Mouse (Mus musculus): Measurements from ENCODE around the gene Eno3. TPM values are rescaled to one million over a fixed set of nuclear protein-coding genes. Genes with fewer than 3 reads are reported as not detected.
A peak's percentile ranks its signal among the peaks of the same experiment; 100 is the strongest.

The Eno3 gene
- polyA plus RNA-seq, 1 experiment from 2014 or later, result 71.5 TPM

DNA sequence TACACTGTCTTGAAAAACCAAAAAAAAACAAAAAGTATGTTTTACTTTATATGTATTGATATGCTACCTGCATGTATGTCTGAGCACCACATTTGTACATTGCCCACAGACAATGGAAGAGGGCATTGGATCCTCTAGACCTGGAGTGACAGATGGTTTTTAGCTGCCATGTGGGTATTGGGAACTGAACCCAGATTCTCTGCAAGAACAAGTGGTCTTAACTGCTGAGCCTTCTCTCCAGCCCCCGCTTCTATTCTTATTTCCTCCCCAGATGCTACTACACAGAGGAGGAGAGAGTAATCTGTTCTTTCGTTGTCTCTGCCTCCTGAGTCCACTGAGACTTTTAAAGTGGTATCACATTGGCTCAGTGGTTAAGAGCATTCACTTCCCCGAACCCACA, 36.5 kb downstream of the Eno3 start:
- no peak for ATAC-seq (ENCODE audit: insufficient number of reproducible peaks, low FRiP score, low TSS enrichment, low read depth)
- H3K9me3 ChIP-seq, result no peaks in the 10 kb centered on the region
- H3K9ac ChIP-seq, result no peak overlapping the region
- H3K27ac ChIP-seq, result no peak overlapping the region
- no peaks in the 10 kb centered on the region for H3K27me3 ChIP-seq
- H3K4me2 ChIP-seq, result no peak overlapping the region
- no peak overlapping the region for H3K4me3 ChIP-seq
- peaks cover 6% of the 10 kb centered on the region for H3K4me1 ChIP-seq
- no peaks in the 10 kb centered on the region for H3K36me3 ChIP-seq
- 69% methylated on average over 3 of the region's 3 CpGs for WGBS

GRCm38 (mm10) chr11:70697376-70697775, 40.4 kb downstream of the Eno3 start:
- no peak overlapping the region for H3K9ac ChIP-seq
- no peak for ATAC-seq (ENCODE audit: insufficient number of reproducible peaks, low FRiP score, low TSS enrichment, low read depth)
- no peaks in the 10 kb centered on the region for H3K36me3 ChIP-seq
- 72% methylated on average over 3 of the region's 3 CpGs for WGBS
- no peak overlapping the region for H3K4me2 ChIP-seq
- no peak overlapping the region for H3K4me3 ChIP-seq
- no peaks in the 10 kb centered on the region for H3K9me3 ChIP-seq
- H3K27ac ChIP-seq, result no peak overlapping the region
- peaks cover 18% of the 10 kb centered on the region for H3K4me1 ChIP-seq
- no peaks in the 10 kb centered on the region for H3K27me3 ChIP-seq

GRCm38 (mm10) chr11:70699051-70699450, 42.0 kb downstream of the Eno3 start:
- H3K27ac ChIP-seq, result no peak overlapping the region
- no peak for ATAC-seq (ENCODE audit: insufficient number of reproducible peaks, low FRiP score, low TSS enrichment, low read depth)
- H3K9ac ChIP-seq, result no peak overlapping the region
- no peaks in the 10 kb centered on the region for H3K27me3 ChIP-seq
- H3K4me1 ChIP-seq, result peaks cover 29% of the 10 kb centered on the region
- 70% methylated on average over 2 of the region's 2 CpGs for WGBS
- no peaks in the 10 kb centered on the region for H3K9me3 ChIP-seq
- H3K36me3 ChIP-seq, result peaks cover 10% of the 10 kb centered on the region
- no peak overlapping the region for H3K4me3 ChIP-seq
- no peak overlapping the region for H3K4me2 ChIP-seq

- peak within 1 kb of the TSS; percentile 93 for H3K9ac ChIP-seq
- H3K4me1 ChIP-seq, result peaks cover 29% of the 10 kb centered on the region
- peak within 1 kb of the TSS; percentile 97 for H3K27ac ChIP-seq
- under 1% methylated on average over 67 of the region's 69 CpGs for WGBS
- peak within 1 kb of the TSS; percentile 86 for H3K4me2 ChIP-seq
- H3K27me3 ChIP-seq, result no peaks in the 10 kb centered on the region
- H3K9me3 ChIP-seq, result no peaks in the 10 kb centered on the region
- H3K4me3 ChIP-seq, result peak within 1 kb of the TSS; percentile 92
- peaks cover 19% of the 10 kb centered on the region for H3K36me3 ChIP-seq
- peak; percentile 91 for ATAC-seq (ENCODE audit: insufficient number of reproducible peaks, low FRiP score, low TSS enrichment, low read depth)
Observed at GRCm38 (mm10) chr11:70699722-70700556, 42.9 kb downstream of the Eno3 start, which contains the start of the genes Inca1 and Kif1c. Inca1 (minus strand) TSS chr11:70700155. Kif1c (plus strand) TSS chr11:70700548.

DNA sequence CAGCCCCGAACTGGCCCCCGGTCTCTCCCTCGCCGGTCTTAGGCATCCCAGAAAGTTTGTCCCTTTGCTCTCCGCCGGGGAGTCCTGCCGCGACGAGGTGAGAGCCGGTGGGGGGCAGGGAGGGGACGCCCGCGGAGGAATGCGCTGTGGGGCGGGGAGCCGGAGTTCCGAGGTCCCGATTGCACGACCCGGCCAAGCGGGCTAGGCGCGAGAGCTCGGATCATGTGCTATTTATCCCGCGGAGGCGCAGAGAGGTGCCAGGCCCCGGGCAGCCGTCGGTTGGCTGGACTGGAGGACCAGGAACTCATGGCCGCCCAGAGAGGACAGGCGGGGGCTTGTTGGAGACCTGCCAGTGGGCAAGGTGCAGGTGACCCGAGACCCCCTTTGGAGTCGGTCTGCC, 43.6 kb downstream of the Eno3 start:
- Histone ChIP-seq H3K4me1 (peaks cover 29% of the 10 kb centered on the region), H3K4me2 (peak overlapping the region; percentile 86), H3K36me3 (peaks cover 26% of the 10 kb centered on the region), H3K27me3 (no peaks in the 10 kb centered on the region), H3K9me3 (no peaks in the 10 kb centered on the region), H3K27ac (peak overlapping the region; percentile 97), H3K9ac (peak overlapping the region; percentile 93), H3K4me3 (peak overlapping the region; percentile 92)
- under 1% methylated on average over 34 of the region's 34 CpGs for WGBS
- ATAC-seq (ENCODE audit: insufficient number of reproducible peaks, low FRiP score, low TSS enrichment, low read depth), result peak; percentile 25

DNA sequence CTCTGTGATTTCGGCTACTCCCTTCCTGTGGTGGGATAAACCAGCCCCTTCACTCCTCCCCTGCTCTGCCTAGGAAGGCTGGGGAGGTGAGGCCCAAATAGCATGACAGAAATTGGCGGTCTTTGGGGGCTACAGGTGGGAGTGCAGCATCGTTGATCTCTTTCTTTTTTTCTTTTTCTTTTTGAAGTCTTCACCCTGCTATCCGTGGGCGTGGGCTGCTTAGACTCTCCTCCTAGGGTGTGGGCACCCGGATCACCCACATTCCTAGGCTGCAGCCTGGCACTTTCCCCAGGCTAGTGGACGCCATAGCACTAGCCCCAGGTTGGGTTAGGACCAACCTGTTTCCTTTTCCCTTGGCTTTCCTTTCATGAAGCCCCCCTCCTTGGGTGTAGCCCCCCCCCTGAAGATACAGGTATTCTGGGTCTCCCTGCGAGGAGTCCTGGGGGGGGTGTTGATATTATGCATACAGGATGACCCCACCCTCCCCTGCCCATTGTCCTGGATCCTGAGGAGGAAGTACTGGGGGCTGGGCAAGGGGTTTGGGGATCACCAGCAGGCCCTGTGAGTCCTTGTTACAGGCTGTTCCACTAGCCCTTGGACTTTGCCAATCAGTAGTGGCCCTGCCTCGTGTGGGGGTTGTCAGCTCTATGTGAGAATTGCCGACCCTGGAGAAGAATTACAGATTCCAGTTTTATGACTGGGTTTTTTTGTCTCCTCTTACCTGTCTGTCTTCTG, 44.4 kb downstream of the Eno3 start:
- 9% methylated on average over 10 of the region's 10 CpGs for whole genome bisulfite sequencing
- peaks cover 29% of the 10 kb centered on the region for H3K4me1 ChIP-seq
- H3K36me3 ChIP-seq, result peaks cover 34% of the 10 kb centered on the region
- peak overlapping the region; percentile 86 for H3K4me2 ChIP-seq
- peak overlapping the region; percentile 97 for H3K27ac ChIP-seq
- H3K27me3 ChIP-seq, result no peaks in the 10 kb centered on the region
- H3K9ac ChIP-seq, result peak overlapping the region; percentile 93
- H3K4me3 ChIP-seq, result peak overlapping the region; percentile 92
- no peak for ATAC-seq (ENCODE audit: insufficient number of reproducible peaks, low FRiP score, low TSS enrichment, low read depth)
- H3K9me3 ChIP-seq, result no peaks in the 10 kb centered on the region

GRCm38 (mm10) chr11:70701984-70702733, 45.2 kb downstream of the Eno3 start:
- Histone ChIP-seq H3K4me3 (peak overlapping the region; percentile 92), H3K27ac (no peak overlapping the region; the same call in 1 of the 2 replicates), H3K9me3 (no peaks in the 10 kb centered on the region), H3K4me1 (peaks cover 29% of the 10 kb centered on the region), H3K4me2 (peak overlapping the region; percentile 86), H3K9ac (peak overlapping the region; percentile 93; the same call in 1 of the 2 replicates), H3K27me3 (no peaks in the 10 kb centered on the region), H3K36me3 (peaks cover 41% of the 10 kb centered on the region)
- WGBS, result 76% methylated on average over 6 of the region's 6 CpGs
- no peak for ATAC-seq (ENCODE audit: insufficient number of reproducible peaks, low FRiP score, low TSS enrichment, low read depth)

- H3K9ac ChIP-seq, result peak overlapping the region; percentile 33; the same call in 1 of the 2 replicates
- H3K9me3 ChIP-seq, result no peaks in the 10 kb centered on the region
- ATAC-seq (ENCODE audit: insufficient number of reproducible peaks, low FRiP score, low TSS enrichment, low read depth), result no peak
- 58% methylated on average over 5 of the region's 6 CpGs for WGBS
- H3K27me3 ChIP-seq, result no peaks in the 10 kb centered on the region
- H3K4me1 ChIP-seq, result peaks cover 29% of the 10 kb centered on the region
- H3K4me2 ChIP-seq, result 0 out of 2 replicates have a peak overlapping the region, but pooled peaks have one; percentile 7
- H3K27ac ChIP-seq, result no peak overlapping the region; the same call in 1 of the 2 replicates
- H3K36me3 ChIP-seq, result peaks cover 48% of the 10 kb centered on the region
- no peak overlapping the region for H3K4me3 ChIP-seq
Observed at GRCm38 (mm10) chr11:70702781-70703180, 45.8 kb downstream of the Eno3 start.

- 73% methylated on average over 3 of the region's 3 CpGs for WGBS
- no peak overlapping the region for H3K4me2 ChIP-seq
- H3K27ac ChIP-seq, result no peak overlapping the region
- H3K4me3 ChIP-seq, result no peak overlapping the region
- peaks cover 24% of the 10 kb centered on the region for H3K4me1 ChIP-seq
- ATAC-seq (ENCODE audit: insufficient number of reproducible peaks, low FRiP score, low TSS enrichment, low read depth), result no peak
- no peak overlapping the region for H3K9ac ChIP-seq
- H3K36me3 ChIP-seq, result peaks cover 79% of the 10 kb centered on the region
- no peaks in the 10 kb centered on the region for H3K27me3 ChIP-seq
- no peaks in the 10 kb centered on the region for H3K9me3 ChIP-seq
Observed at GRCm38 (mm10) chr11:70706127-70706526, 49.1 kb downstream of the Eno3 start.

GRCm38 (mm10) chr11:70711026-70711425, 54.0 kb downstream of the Eno3 start:
- Histone ChIP-seq H3K4me1 (no peaks in the 10 kb centered on the region), H3K36me3 (peaks cover 81% of the 10 kb centered on the region), H3K4me3 (no peak overlapping the region), H3K4me2 (no peak overlapping the region), H3K9me3 (no peaks in the 10 kb centered on the region), H3K9ac (no peak overlapping the region), H3K27ac (no peak overlapping the region), H3K27me3 (no peaks in the 10 kb centered on the region)
- no peak for ATAC-seq (ENCODE audit: insufficient number of reproducible peaks, low FRiP score, low TSS enrichment, low read depth)
- WGBS, result 93% methylated on average over 10 of the region's 10 CpGs
